Mouse (Mus musculus): ENCODE results near the gene Xrcc6. TPM values are rescaled to one million over a fixed set of nuclear protein-coding genes. Genes with fewer than 3 reads are reported as not detected.

Xrcc6 gene
- total and polyA plus RNA-seq, 3 experiments: 18.6 to 24.3 (median 18.9) TPM

GRCm38 (mm10) chr15:82065511-82065910 is 77.9 kb downstream of the Xrcc6 start:
- Histone ChIP-seq H3K4me3 (no peak overlapping the region), H3K79me2 (replicated peaks; ENCODE audit: control insufficient read depth, insufficient read depth, low read length) (no peaks in the 10 kb centered on the region), H3K27me3 (ENCODE audit: control insufficient read depth, insufficient read depth, low read length) (peaks cover 6% of the 10 kb centered on the region), H3K4me1 (ENCODE audit: control insufficient read depth, insufficient read depth, low read length) (no peaks in the 10 kb centered on the region), H3K9ac (ENCODE audit: low read depth, low read length) (no peak overlapping the region), H3K36me3 (ENCODE audit: control insufficient read depth, insufficient read depth, low read length) (no peaks in the 10 kb centered on the region), H3K27ac (no peak overlapping the region)
- TF ChIP-seq CTCF (IDR thresholded peaks at IDR 0.05) (peak; percentile 92), EP300 (IDR thresholded peaks at IDR 0.05; ENCODE audit: insufficient read depth, low read depth, low read length) (no peak), POLR2A (IDR thresholded peaks at IDR 0.05; ENCODE audit: insufficient read depth, low read depth, low read length) (no peak)
- WGBS: 14% methylated on average over 7 of the region's 7 CpGs
- peak; percentile 45 to 54 for DNase-seq
- intact Hi-C loops (cut with DNase I): loop anchor here (1.0 to 2.0 kb wide), 2 partner anchors 99 to 171 kb away; no protein-coding TSS in a partner anchor

DNA sequence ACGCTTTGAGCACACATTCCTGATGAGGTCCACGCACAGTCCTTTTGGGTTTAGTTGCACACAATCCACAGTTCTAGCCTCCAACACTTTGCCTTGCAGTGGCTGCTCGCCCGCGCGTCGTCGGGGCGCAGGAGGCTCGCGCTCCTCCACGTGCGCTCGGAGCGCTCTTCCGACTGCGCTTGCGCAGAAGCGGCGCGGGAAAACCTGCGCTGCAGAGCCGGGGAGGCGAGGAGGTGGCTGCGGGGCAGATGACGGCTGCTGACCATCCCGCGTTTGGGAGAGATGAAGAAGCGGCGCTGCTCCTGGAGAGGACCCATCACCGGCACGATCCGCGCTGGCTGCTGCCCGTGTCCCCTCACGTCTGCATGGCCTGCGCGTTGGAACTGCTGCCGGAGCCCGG is 82.3 kb downstream of the Xrcc6 start, which contains the start of gene Mei1:
Gene Mei1, plus strand, starts transcription at position 99 of the 400 bp plus-strand sequence.
- peaks cover 6% of the 10 kb centered on the region for H3K27me3 ChIP-seq (ENCODE audit: control insufficient read depth, insufficient read depth, low read length)
- no peak for DNase-seq
- no peak within 1 kb of the TSS for H3K27ac ChIP-seq
- WGBS: 22% methylated on average over 40 of the region's 40 CpGs
- no peaks in the 10 kb centered on the region for H3K36me3 ChIP-seq (ENCODE audit: control insufficient read depth, insufficient read depth, low read length)
- no peak within 1 kb of the TSS for H3K4me3 ChIP-seq
- intact Hi-C loops (cut with DNase I): no loop called here
- H3K4me1 ChIP-seq (ENCODE audit: control insufficient read depth, insufficient read depth, low read length): no peaks in the 10 kb centered on the region
- TF ChIP-seq POLR2A (IDR thresholded peaks at IDR 0.05; ENCODE audit: insufficient read depth, low read depth, low read length): no peak
- H3K79me2 ChIP-seq (replicated peaks; ENCODE audit: control insufficient read depth, insufficient read depth, low read length): no peaks in the 10 kb centered on the region
- no peak within 1 kb of the TSS for H3K9ac ChIP-seq (ENCODE audit: low read depth, low read length)

DNA sequence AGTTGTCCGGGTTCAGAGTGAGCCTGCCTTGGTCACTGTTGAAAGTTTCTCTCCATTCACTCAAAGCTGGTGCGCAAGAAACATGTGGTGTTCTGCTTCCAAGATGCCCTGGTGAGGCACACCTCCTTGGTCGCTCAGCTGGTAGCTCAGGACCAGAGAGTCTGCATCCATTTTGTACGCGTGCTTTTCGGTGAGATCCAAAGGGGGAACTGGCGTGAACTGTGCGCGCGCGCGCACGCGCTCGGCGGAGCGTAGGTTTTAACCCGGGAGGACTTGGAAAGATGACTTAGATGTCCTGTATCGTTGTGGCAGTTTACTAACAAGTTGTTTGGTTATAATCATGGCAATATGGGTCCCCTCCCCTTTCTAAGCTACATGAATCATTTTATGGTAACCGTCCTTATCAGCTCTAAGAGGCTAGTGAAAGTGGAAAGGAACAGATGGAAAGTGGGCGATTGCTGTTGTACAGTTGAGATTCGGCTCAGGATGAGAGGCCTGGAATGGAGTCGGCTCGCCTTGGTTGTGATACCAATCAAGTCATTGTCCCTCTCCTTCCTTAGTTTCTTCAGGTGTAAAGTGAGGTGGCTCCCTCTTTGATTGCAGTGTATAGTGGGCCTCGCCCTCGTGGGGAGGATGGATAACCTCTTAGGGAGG is 84.3 kb downstream of the Xrcc6 start:
- no peak overlapping the region for H3K9ac ChIP-seq (ENCODE audit: low read depth, low read length)
- no peak for TF ChIP-seq CTCF (IDR thresholded peaks at IDR 0.05)
- TF ChIP-seq EP300 (IDR thresholded peaks at IDR 0.05; ENCODE audit: insufficient read depth, low read depth, low read length): no peak
- TF ChIP-seq POLR2A (IDR thresholded peaks at IDR 0.05; ENCODE audit: insufficient read depth, low read depth, low read length): no peak
- no peaks in the 10 kb centered on the region for H3K36me3 ChIP-seq (ENCODE audit: control insufficient read depth, insufficient read depth, low read length)
- no peak overlapping the region for H3K4me3 ChIP-seq
- WGBS: 85% methylated on average over 26 of the region's 26 CpGs
- no peak for DNase-seq
- H3K4me1 ChIP-seq (ENCODE audit: control insufficient read depth, insufficient read depth, low read length): no peaks in the 10 kb centered on the region
- H3K27ac ChIP-seq: no peak overlapping the region
- intact Hi-C loops (cut with DNase I): no loop called here
- no peaks in the 10 kb centered on the region for H3K79me2 ChIP-seq (replicated peaks; ENCODE audit: control insufficient read depth, insufficient read depth, low read length)
- peaks cover 6% of the 10 kb centered on the region for H3K27me3 ChIP-seq (ENCODE audit: control insufficient read depth, insufficient read depth, low read length)

DNA sequence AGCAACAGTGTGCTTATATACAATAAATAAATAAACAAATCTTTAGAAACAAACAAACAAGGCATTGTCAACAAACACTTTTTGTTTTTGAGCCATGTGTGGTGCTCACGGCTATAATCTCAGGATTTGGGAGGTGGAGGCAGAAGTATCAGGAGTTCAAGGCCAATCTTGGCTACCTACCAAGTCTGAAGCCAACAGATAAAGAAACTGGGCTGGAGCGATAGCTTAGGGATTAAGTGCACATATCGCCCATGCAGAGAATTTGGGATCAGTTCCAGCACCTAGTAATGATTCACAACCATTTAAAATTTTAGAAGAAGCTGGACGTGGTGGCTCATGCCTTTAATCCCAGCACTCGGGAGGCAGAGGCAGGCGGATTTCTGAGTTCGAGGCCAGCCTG is 85.9 kb downstream of the Xrcc6 start:
- no peaks in the 10 kb centered on the region for H3K79me2 ChIP-seq (replicated peaks; ENCODE audit: control insufficient read depth, insufficient read depth, low read length)
- no peak overlapping the region for H3K4me3 ChIP-seq
- 59% methylated on average over 7 of the region's 7 CpGs for WGBS
- no peak overlapping the region for H3K9ac ChIP-seq (ENCODE audit: low read depth, low read length)
- no peak for DNase-seq
- no peak for TF ChIP-seq EP300 (IDR thresholded peaks at IDR 0.05; ENCODE audit: insufficient read depth, low read depth, low read length)
- TF ChIP-seq CTCF (IDR thresholded peaks at IDR 0.05): no peak
- no peak for TF ChIP-seq POLR2A (IDR thresholded peaks at IDR 0.05; ENCODE audit: insufficient read depth, low read depth, low read length)
- no peaks in the 10 kb centered on the region for H3K4me1 ChIP-seq (ENCODE audit: control insufficient read depth, insufficient read depth, low read length)
- no peak overlapping the region for H3K27ac ChIP-seq
- intact Hi-C loops (cut with DNase I): no loop called here
- H3K27me3 ChIP-seq (ENCODE audit: control insufficient read depth, insufficient read depth, low read length): peaks cover 6% of the 10 kb centered on the region
- no peaks in the 10 kb centered on the region for H3K36me3 ChIP-seq (ENCODE audit: control insufficient read depth, insufficient read depth, low read length)

GRCm38 (mm10) chr15:82079883-82080282 is 92.2 kb downstream of the Xrcc6 start:
- DNase-seq: no peak
- no peaks in the 10 kb centered on the region for H3K27me3 ChIP-seq (ENCODE audit: control insufficient read depth, insufficient read depth, low read length)
- TF ChIP-seq CTCF (IDR thresholded peaks at IDR 0.05): no peak
- no peak for TF ChIP-seq POLR2A (IDR thresholded peaks at IDR 0.05; ENCODE audit: insufficient read depth, low read depth, low read length)
- TF ChIP-seq EP300 (IDR thresholded peaks at IDR 0.05; ENCODE audit: insufficient read depth, low read depth, low read length): no peak
- H3K36me3 ChIP-seq (ENCODE audit: control insufficient read depth, insufficient read depth, low read length): no peaks in the 10 kb centered on the region
- no peak overlapping the region for H3K27ac ChIP-seq
- no peak overlapping the region for H3K9ac ChIP-seq (ENCODE audit: low read depth, low read length)
- H3K4me1 ChIP-seq (ENCODE audit: control insufficient read depth, insufficient read depth, low read length): no peaks in the 10 kb centered on the region
- no peaks in the 10 kb centered on the region for H3K79me2 ChIP-seq (replicated peaks; ENCODE audit: control insufficient read depth, insufficient read depth, low read length)
- 44% methylated on average over 10 of the region's 10 CpGs for WGBS
- intact Hi-C loops (cut with DNase I): no loop called here
- no peak overlapping the region for H3K4me3 ChIP-seq

DNA sequence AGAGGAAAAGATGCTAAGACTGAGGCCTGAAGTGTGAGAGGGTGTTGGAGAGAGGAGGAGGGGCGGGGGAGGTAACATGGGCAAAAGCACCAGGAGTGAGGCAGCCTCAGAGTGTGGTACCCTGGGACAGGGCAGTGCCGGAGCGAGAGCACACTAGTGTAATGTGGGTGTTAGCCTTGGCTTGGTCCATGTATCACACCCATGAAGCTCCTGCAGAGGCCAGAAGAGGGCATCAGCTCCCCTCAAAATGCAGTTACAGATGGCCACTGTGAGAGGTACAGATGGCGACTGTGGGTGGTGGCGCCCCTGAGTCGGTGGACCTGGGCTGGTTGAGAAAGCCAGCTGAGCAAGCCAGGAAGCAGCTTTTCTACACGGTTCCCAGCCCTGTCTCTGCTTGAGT is 93.5 kb downstream of the Xrcc6 start:
- Histone ChIP-seq H3K4me3 (no peak overlapping the region), H3K9ac (ENCODE audit: low read depth, low read length) (no peak overlapping the region), H3K27ac (no peak overlapping the region), H3K36me3 (ENCODE audit: control insufficient read depth, insufficient read depth, low read length) (no peaks in the 10 kb centered on the region), H3K4me1 (ENCODE audit: control insufficient read depth, insufficient read depth, low read length) (no peaks in the 10 kb centered on the region), H3K27me3 (ENCODE audit: control insufficient read depth, insufficient read depth, low read length) (peaks cover under 1% of the 10 kb centered on the region; the same call in 1 of the 2 replicates), H3K79me2 (replicated peaks; ENCODE audit: control insufficient read depth, insufficient read depth, low read length) (no peaks in the 10 kb centered on the region)
- no peak for TF ChIP-seq EP300 (IDR thresholded peaks at IDR 0.05; ENCODE audit: insufficient read depth, low read depth, low read length)
- peak; percentile 43 for TF ChIP-seq CTCF (IDR thresholded peaks at IDR 0.05)
- no peak for TF ChIP-seq POLR2A (IDR thresholded peaks at IDR 0.05; ENCODE audit: insufficient read depth, low read depth, low read length)
- intact Hi-C loops (cut with DNase I): no loop called here
- DNase-seq: no peak
- WGBS: 25% methylated on average over 7 of the region's 7 CpGs

Data from heart, adult 2 months (tissue).